Mouse (Mus musculus) liver, adult 2 months (tissue): ENCODE data around the gene Palm2.

Experiments
- CTCF ChIP-seq: fragments of 200-500 bp; IDR thresholded peaks from 2 replicates; pipeline ENCODE4 v1.5.1; 2011; ENCODE audit warnings: low read depth, low read length, control low read depth
- POLR2A ChIP-seq: fragments of 200-500 bp; IDR thresholded peaks from 2 replicates; pipeline ENCODE4 v1.6.1; 2011; ENCODE audit warnings: low read length, control low read depth; ENCODE audit not compliant: insufficient read depth; ENCODE audit errors: extremely low read depth

GRCm38 (mm10) chr4:57686736-57687135 lies 252.7 kb downstream of the Palm2 start:
- no peak for TF ChIP-seq CTCF
- no peak for TF ChIP-seq POLR2A
